Mouse (Mus musculus): ENCODE data around the gene Birc5. TPM values are rescaled to one million over a fixed set of nuclear protein-coding genes. Genes with fewer than 3 reads are reported as not detected.
A peak's percentile ranks its signal among the peaks of the same experiment; 100 is the strongest.

The Birc5 gene
- total and polyA plus RNA-seq, 2 experiments: 0.65 to 0.82 TPM

DNA sequence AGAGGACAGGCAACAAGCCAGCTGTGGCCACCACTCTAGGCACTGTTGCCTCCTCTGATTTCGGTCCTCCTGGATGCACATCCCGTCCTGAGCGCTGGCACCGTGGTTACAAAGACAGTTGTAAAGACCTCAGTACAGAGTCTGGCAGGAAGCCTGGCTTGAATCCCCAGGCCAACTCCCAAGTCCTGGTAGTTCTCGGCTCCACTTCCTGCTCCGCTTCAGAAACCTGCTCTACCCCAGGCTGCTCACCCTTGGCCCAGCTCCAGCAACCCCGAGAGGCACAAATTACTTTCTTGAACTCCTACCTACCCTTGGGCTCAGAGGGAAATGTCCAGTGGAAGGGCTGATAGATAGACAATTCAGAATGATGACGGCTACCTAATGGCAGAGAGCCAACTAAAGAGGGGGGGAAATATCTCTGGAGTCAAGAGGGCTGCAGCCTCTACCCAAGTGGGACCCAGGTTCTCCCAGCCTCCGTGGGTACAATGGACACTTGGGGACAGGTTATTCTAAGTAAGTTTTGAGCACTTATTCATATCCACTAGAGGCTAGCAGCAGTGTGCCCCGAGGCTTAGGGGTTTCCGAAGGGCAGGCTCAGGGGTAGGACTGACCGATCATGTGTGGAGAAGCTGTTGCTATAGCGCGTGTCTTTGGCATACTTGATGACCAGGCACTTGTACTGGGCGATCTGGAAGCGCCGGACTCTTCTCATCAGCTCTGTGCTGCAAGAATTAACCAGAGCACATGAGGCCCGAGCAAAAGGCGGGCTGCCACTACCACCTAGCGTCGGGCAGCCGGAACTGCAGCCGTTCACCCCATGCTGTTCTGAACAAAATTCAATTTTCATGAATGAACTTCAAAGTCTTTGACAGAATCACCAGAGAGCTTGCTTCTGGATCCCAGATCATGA, 24.7 kb upstream of the Birc5 start:
- H3K27ac ChIP-seq (replicated peaks; ENCODE audit: insufficient read depth, low read depth, low read length): peak overlapping the region; percentile 38
- no peaks in the 10 kb centered on the region for H3K79me2 ChIP-seq (ENCODE audit: control insufficient read depth, insufficient read depth, low read length)
- H3K4me1 ChIP-seq (ENCODE audit: control insufficient read depth, insufficient read depth, low read length): peaks cover 39% of the 10 kb centered on the region
- no peaks in the 10 kb centered on the region for H3K27me3 ChIP-seq (ENCODE audit: control insufficient read depth, insufficient read depth, low read length)
- TF ChIP-seq POLR2A (IDR thresholded peaks at IDR 0.05; ENCODE audit: extremely low read depth, insufficient read depth, low read length) (no peak), CTCF (IDR thresholded peaks at IDR 0.05; ENCODE audit: low read depth, low read length) (peak; percentile 97)
- H3K9ac ChIP-seq (ENCODE audit: low read depth, low read length): peak overlapping the region; percentile 17
- 1% methylated on average over 23 of the region's 23 CpGs for WGBS
- H3K4me3 ChIP-seq (ENCODE audit: insufficient read depth, low read depth, low read length): peak overlapping the region; percentile 12; the same call in 1 of the 2 replicates
- H3K36me3 ChIP-seq (ENCODE audit: control insufficient read depth, insufficient read depth, low read length): no peaks in the 10 kb centered on the region
- peak; percentile 70 for DNase-seq (ENCODE audit: extremely low read depth, low read depth, low spot score)

DNA sequence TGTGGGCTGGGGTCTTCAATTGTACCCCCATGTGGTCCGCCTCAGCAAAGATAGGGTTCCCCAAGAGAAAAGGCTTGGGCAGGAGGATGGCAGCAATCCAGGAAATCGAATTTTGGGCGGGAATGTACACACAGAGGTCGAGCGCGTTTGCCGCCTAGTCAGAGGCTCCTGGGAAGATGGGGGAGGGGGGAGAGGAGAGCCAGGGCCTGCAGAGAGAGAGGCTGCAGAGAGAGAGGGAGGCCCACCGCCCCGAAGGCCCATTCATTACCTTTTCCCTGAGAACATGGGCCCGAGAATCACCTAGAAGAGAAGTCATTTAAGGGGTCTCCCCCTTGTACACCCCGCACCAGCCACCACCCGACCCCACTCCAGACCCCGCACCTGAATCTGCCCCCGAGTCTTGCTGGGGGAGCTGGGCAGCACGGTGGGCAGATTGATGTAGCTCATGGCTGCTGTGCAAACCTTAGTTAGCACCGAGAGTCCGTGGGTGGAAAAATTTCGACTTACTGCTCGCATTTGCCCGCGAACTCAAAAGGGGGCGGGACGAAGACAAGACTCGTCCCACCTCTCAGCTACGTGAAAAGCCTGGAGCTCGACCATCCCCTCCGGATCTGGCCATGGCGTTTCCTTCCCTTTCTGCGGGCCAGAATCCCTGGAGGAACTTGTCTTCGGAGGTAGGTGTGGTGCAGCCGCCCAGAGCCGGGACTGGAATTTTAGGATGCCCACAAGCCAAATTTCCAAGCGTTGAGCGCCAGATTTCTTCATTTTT, 23.5 kb upstream of the Birc5 start, which contains the start of the genes Afmid and Tk1:
TSS of gene Afmid (plus strand) at position 592 of the 769 bp plus-strand sequence.
TSS of gene Tk1 (minus strand) at position 760 of the 769 bp plus-strand sequence.
- no peaks in the 10 kb centered on the region for H3K36me3 ChIP-seq (ENCODE audit: control insufficient read depth, insufficient read depth, low read length)
- no peaks in the 10 kb centered on the region for H3K79me2 ChIP-seq (ENCODE audit: control insufficient read depth, insufficient read depth, low read length)
- peaks cover 42% of the 10 kb centered on the region for H3K4me1 ChIP-seq (ENCODE audit: control insufficient read depth, insufficient read depth, low read length)
- DNase-seq (ENCODE audit: extremely low read depth, low read depth, low spot score): peak; percentile 81
- H3K27me3 ChIP-seq (ENCODE audit: control insufficient read depth, insufficient read depth, low read length): no peaks in the 10 kb centered on the region
- peak within 1 kb of the TSS; percentile 78 for H3K4me3 ChIP-seq (ENCODE audit: insufficient read depth, low read depth, low read length)
- peak; percentile 85 for TF ChIP-seq POLR2A (IDR thresholded peaks at IDR 0.05; ENCODE audit: extremely low read depth, insufficient read depth, low read length)
- TF ChIP-seq CTCF (IDR thresholded peaks at IDR 0.05; ENCODE audit: low read depth, low read length): no peak
- H3K9ac ChIP-seq (ENCODE audit: low read depth, low read length): peak within 1 kb of the TSS; percentile 83
- 1% methylated on average over 34 of the region's 34 CpGs for WGBS
- H3K27ac ChIP-seq (replicated peaks; ENCODE audit: insufficient read depth, low read depth, low read length): peak within 1 kb of the TSS; percentile 97

DNA sequence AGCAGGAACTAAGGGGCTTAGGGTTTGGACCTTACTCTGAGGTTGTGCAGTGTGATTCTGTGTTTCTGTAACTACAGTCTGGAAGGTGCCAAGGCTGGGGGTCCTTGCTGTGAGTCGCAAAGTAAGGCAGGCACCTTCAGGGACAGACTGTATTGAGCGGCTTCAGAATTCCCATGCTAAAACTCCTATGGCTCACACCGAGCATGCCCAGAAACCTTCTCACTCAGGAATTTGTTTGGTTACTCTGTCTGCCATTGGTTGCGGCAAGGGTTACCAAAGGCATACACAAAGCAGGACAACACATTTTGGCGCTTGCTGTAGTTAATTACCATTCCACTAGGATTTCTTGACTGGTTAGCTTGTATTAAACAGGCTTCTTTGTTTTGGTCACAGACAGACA, 22.9 kb upstream of the Birc5 start:
- H3K4me3 ChIP-seq (ENCODE audit: insufficient read depth, low read depth, low read length): peak overlapping the region; percentile 78
- H3K79me2 ChIP-seq (ENCODE audit: control insufficient read depth, insufficient read depth, low read length): no peaks in the 10 kb centered on the region
- H3K9ac ChIP-seq (ENCODE audit: low read depth, low read length): peak overlapping the region; percentile 83
- no peaks in the 10 kb centered on the region for H3K36me3 ChIP-seq (ENCODE audit: control insufficient read depth, insufficient read depth, low read length)
- H3K27ac ChIP-seq (replicated peaks; ENCODE audit: insufficient read depth, low read depth, low read length): peak overlapping the region; percentile 97
- DNase-seq (ENCODE audit: extremely low read depth, low read depth, low spot score): no peak
- 10% methylated on average over 5 of the region's 5 CpGs for WGBS
- no peaks in the 10 kb centered on the region for H3K27me3 ChIP-seq (ENCODE audit: control insufficient read depth, insufficient read depth, low read length)
- peaks cover 49% of the 10 kb centered on the region for H3K4me1 ChIP-seq (ENCODE audit: control insufficient read depth, insufficient read depth, low read length)
- TF ChIP-seq POLR2A (IDR thresholded peaks at IDR 0.05; ENCODE audit: extremely low read depth, insufficient read depth, low read length) (no peak), CTCF (IDR thresholded peaks at IDR 0.05; ENCODE audit: low read depth, low read length) (no peak)

DNA sequence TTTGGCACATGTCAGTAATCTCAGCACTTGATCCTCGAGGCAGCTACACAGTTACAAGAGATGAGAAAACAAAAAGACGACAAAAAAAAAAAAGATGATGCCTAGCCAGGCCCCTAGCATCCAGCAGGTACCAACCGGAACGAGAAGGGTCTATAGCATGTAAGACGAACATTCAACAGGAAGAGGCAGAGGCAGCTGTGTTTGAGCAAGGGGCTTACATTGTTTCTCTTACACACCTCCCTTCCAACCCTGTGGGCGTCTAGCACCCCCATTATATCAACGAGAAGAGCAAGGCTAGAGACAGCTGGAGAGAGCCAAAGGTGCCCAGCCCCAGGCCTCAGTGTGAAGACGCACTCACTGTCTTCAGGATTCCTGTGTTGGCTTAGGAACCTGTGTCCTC, 22.1 kb upstream of the Birc5 start:
- Histone ChIP-seq H3K79me2 (ENCODE audit: control insufficient read depth, insufficient read depth, low read length) (no peaks in the 10 kb centered on the region), H3K27me3 (ENCODE audit: control insufficient read depth, insufficient read depth, low read length) (no peaks in the 10 kb centered on the region), H3K36me3 (ENCODE audit: control insufficient read depth, insufficient read depth, low read length) (no peaks in the 10 kb centered on the region), H3K27ac (replicated peaks; ENCODE audit: insufficient read depth, low read depth, low read length) (peak overlapping the region; percentile 97), H3K4me1 (ENCODE audit: control insufficient read depth, insufficient read depth, low read length) (peaks cover 45% of the 10 kb centered on the region), H3K4me3 (ENCODE audit: insufficient read depth, low read depth, low read length) (peak overlapping the region; percentile 78), H3K9ac (ENCODE audit: low read depth, low read length) (peak overlapping the region; percentile 83)
- no peak for TF ChIP-seq POLR2A (IDR thresholded peaks at IDR 0.05; ENCODE audit: extremely low read depth, insufficient read depth, low read length)
- TF ChIP-seq CTCF (IDR thresholded peaks at IDR 0.05; ENCODE audit: low read depth, low read length): no peak
- no peak for DNase-seq (ENCODE audit: extremely low read depth, low read depth, low spot score)
- WGBS: 20% methylated on average over 8 of the region's 8 CpGs

DNA sequence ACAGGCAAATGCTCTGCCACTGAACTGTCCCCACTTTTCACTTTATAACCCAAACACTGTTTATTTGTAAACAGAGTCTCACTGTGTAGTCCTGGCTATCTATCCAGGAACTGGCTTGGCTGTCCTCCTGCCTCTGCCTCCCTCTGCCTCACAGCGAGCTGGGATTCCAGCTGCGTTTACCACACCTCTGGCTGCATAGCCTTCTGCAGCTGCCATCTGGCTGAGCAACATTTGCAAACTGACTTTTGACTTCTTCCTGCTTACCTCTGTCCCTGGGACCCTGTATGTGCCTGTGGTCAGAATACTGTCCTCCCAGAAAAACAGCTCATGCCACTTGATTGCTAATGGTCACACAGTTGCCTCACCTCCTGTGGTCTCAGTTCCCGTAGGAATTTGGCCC, 21.7 kb upstream of the Birc5 start:
- Histone ChIP-seq H3K27ac (replicated peaks; ENCODE audit: insufficient read depth, low read depth, low read length) (peak overlapping the region; percentile 97), H3K4me1 (ENCODE audit: control insufficient read depth, insufficient read depth, low read length) (peaks cover 44% of the 10 kb centered on the region), H3K79me2 (ENCODE audit: control insufficient read depth, insufficient read depth, low read length) (no peaks in the 10 kb centered on the region), H3K27me3 (ENCODE audit: control insufficient read depth, insufficient read depth, low read length) (no peaks in the 10 kb centered on the region), H3K36me3 (ENCODE audit: control insufficient read depth, insufficient read depth, low read length) (no peaks in the 10 kb centered on the region), H3K4me3 (ENCODE audit: insufficient read depth, low read depth, low read length) (peak overlapping the region; percentile 78), H3K9ac (ENCODE audit: low read depth, low read length) (peak overlapping the region; percentile 83)
- peak; percentile 91 for DNase-seq (ENCODE audit: extremely low read depth, low read depth, low spot score)
- WGBS: 6% methylated on average over 3 of the region's 3 CpGs
- TF ChIP-seq POLR2A (IDR thresholded peaks at IDR 0.05; ENCODE audit: extremely low read depth, insufficient read depth, low read length) (peak; percentile 51; the same call in 1 of the 2 replicates), CTCF (IDR thresholded peaks at IDR 0.05; ENCODE audit: low read depth, low read length) (no peak)

Measured in liver, adult 2 months (tissue).